Mouse (Mus musculus) hematopoietic stem cell, adult 5-6 weeks (primary cell): Measurements from ENCODE around the gene Nat8f2. TPM values are rescaled to one million over a fixed set of nuclear protein-coding genes. Genes with fewer than 3 reads are reported as not detected.
"Not testable (repeated sequence)": the region's sequence is repeated elsewhere in the genome, so short reads cannot be mapped to it uniquely, and the experiment has no call there.

ENCODE experiments used
- ATAC-seq, 2 experiments: fragments of 125-278 bp in 1 of 2; replicated peaks in 1 of 2; 2 replicates each; pipeline ENCODE4 v1.8.0; 2016 to 2017; ENCODE audit warnings: inconsistent platforms in 2 of 2, mild to moderate bottlenecking in 2 of 2, moderate number of reproducible peaks in 2 of 2, low read depth in 1 of 2, moderate TSS enrichment in 1 of 2; ENCODE audit not compliant: low FRiP score in 2 of 2, poor library complexity in 2 of 2, severe bottlenecking in 2 of 2, insufficient read depth in 1 of 2, low TSS enrichment in 1 of 2
- total RNA-seq: library from RNA; stranded (forward); fragments of 172-1452, 232-1000 nt; gene quantifications from 2 replicates; pipeline ENCODE4 v1.2.3, GENCODE M21; 2017

Nat8f2 gene
- not detected in 2 replicates for total RNA-seq

DNA sequence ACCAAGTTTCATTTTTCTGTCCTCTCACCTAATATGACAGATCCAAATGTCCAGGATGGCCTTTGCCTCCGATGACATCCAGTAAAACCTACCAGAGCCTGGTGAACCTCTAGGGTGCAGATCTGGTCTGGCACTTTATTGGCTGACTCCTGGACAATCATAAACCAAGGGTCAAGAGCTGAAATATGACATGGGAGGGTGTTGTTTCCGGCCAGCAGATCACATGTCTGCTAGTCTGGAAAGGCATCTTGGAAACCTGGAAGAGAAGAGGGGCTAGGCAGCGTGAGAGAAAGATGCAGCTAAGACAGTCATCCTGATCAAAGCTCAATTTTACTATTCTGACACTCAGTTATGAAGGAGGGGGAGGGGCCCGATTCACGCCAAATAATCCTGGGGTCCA, at the start of gene Nat8f2:
Nat8f2 (minus strand) TSS at position 153 of the 400 bp plus-strand sequence.
- ATAC-seq, result not testable (repeated sequence)

DNA sequence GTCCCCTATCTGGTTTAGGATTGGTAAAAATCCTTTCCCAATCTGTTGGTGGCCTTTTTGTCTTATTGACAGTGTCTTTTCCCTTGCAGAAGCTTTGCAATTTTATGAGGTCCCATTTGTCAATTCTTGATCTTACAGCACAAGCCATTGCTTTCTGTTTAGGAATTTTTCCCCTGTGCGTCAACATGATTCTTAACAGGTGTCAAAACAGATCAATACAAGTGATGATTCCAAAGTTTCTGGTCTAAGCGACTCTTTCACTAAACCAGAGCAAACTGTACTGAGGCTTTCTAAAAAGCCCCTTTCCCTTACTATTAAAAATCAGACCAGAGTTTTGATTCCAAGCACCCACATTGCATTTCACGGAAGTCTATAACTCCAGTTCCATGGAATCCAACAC, 49.4 kb upstream of the Nat8f2 start:
- ATAC-seq, result not testable (repeated sequence)

DNA sequence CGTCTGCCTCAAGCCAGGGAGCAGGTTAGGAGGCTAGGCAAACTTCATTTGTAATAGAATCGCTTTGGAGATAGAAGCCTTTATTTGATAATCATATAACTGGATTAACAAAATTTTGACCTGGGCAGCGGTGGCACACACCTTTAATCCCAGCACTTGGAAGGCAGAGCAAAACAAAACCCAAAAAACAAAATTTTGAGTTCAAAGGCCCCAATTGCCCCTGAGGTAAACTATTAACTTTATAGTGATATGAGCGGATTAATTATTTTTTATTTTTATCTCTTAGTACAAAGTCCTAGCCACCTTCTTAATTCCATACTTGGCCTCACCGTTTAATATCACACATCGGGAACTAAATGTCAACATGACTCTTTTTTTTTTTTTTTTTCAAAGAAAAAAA, 47.6 kb upstream of the Nat8f2 start:
- no peak for ATAC-seq

DNA sequence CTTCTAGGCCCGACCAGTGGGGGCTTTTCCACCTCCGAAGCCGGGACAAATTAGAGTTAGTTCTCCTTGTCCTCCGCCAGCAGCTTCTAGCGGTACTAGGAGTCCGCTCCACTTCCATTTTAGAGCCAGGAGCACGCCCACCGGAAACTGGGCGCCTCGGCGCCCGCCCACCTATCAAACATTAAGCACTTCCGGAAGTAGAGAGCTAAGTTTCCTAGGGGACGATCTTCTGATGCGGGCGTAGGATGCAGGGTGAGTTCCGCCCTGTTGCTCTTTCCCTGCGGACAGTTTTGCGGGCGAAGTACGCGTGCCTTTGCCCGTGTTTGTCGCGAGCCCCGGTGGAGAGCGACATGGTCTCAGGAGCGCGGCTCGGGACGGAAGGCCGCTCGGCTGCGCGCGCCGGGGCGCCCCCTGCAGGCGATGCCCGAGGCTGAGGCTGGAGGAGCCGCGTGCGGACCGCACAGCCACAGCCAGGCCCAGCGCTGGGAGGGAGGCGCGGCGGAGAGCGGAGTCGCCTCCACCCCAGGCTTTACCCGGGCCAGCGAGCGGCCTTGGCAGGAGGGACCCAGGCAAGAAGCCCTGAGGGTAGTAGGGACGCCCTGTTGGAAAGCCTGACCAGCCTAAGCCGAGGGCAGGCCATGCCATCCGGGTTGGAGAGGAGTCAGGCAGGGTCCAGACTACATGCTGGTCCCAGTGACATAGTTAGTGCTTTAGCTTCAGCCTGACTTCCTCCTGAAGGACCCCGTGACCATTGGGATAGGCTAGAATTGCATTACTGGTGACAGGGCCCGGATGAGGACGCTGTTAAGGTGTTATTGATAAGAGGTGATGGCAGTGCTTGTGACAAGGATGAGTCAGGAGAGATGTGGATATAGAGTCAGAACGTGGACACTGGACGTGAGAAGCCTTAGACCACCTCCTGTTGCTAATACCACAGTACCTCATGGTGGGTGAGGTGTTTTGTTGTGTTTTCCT, 46.9 kb upstream of the Nat8f2 start, which contains the start of gene Nat8f1:
Nat8f1 (minus strand) TSS at position 149 of the 975 bp plus-strand sequence.
- ATAC-seq, result peak; percentile 91 to 93

DNA sequence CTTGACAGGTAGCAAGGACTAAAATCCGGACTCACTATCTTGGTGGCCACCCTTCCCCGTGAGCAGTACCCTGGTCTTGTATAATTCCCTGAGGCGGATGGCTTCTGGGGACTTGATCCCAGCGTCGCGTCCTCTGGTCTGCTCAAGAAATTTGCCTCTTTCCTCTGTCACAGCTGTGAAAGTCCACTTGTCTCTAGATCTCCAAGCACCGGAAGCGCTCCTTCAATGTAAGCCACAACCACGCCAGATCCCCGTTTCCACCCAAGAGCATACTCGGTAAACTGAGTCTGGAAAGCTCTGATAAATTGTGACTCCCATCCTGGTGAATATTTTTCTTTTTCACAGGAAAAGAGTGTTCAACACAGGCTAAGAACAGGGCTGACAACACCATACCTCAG, 46.2 kb upstream of the Nat8f2 start:
- ATAC-seq, result no peak

DNA sequence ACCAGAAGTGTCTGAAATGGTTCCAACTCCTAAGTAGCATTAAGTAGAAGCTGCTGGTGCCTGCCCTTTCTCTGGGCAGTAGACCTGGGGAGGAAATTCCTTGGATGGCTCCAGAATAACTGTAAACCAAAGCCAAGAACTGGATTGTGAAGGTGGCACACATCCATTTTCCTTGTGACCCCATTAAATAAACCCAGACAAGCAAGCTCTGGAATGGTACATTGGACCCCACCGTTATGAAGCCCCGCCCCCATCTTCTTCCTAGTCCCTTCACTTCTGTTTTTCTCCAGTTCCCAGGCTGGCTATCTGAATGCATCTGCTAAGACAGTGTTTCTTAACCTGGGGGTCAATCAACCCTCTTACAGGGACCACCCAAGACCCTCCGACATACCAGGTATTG, 42.6 kb upstream of the Nat8f2 start, which contains the start of gene Tprkb:
Tprkb (plus strand) TSS at position 279 of the 400 bp plus-strand sequence.
- ATAC-seq, result no peak

DNA sequence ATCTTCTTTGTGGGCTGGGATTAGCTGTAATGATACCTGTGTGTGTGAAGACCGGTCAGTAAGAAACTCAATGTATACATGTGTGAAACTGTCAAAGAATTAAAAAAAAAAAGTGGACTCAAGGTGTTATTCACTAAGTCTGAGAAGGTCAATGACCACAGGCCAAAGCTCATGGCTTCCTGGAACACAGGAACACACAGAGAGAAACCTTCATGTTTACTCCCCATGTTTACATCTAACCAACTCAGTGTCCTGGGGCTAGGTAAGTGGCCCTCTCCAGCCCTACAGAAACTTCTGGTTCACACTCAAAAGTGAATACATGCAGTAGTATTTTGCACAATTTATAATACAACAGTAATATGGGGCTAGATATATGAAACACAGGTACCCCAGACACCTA, 40.7 kb upstream of the Nat8f2 start:
- ATAC-seq, result no peak

DNA sequence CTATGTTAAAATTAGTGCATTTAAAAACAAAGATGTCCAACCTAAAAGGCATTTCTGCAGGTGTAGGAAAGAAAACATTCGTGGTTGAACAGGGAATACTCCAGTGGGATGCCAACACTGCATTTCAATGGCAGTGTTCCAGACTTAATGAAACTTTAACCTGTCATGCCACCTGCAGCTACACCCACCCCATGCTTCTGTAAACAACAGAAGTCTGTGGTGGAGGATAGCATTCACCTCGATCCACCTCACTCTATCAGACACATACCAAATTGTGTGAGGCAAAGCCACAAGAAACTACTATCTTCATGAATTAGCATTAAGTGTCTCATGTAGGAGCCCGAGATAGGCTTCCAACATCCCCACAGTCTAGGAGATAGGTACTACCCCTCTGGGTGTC, 39.4 kb upstream of the Nat8f2 start:
- no peak for ATAC-seq

DNA sequence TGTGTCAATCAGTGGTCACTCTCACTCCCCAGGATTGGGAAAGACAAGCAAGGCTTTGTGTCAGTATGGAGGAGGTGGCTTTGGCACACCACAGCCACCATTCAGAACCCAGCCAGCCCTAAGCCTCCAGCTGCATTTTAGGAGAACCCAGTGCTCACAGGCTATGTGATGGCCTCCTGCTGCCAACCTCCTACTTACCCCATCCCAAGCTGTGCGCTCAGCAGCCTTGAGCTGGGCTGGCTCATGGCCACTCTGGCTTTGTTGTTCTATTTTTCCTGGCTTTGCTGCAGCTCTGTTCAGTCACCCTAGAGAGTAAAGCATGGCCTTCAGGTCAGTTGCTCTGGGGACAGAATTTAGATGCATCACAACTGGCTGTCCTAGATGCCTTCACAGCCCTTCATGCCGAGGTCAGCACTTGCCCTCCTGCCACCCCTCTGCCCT, 38.0 kb upstream of the Nat8f2 start:
- not testable (repeated sequence) for ATAC-seq

DNA sequence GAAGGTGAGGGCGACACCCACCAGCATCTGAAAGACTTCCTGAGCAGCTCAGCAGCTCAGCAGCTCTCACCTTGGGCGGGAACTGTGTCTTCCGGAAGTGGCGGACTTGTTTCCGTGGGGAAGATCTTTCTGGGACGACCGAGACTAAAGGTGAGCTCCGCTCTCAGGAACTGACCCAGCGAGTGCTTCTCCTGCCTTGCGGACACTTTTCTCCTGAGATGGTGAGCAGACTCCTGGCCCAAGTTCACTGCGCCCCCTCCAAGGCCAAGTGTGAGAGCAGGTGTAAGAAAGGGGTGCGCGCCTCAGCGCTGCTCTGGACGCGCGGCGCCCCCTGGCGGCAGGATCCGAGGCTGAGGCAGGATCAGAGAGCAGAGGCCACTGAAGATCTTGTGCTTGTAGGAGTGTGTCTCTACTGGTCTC, 35.7 kb upstream of the Nat8f2 start, which contains the start of gene Nat8f4:
Nat8f4 (minus strand) TSS at position 243 of the 420 bp plus-strand sequence.
- ATAC-seq, result peak; percentile 81 to 83

DNA sequence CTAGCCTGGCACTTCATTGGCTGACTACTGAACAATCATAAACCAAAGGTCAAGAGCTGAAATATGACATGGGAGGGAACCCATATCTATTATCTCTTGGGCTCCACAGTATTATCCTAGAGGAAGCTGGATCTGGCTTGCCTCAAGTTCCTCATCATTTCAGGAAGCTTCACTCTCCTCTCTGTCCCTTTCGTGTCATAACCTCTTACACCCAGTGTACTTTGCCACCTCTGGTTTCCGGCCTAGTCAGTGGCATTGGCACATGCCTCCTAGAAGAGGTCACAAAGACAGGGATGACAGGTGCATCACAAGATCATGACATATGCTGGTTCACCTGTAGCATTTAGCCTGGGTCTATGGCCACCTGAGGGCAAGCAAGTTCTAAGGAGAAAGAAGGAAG, 33.3 kb upstream of the Nat8f2 start:
- no peak for ATAC-seq

DNA sequence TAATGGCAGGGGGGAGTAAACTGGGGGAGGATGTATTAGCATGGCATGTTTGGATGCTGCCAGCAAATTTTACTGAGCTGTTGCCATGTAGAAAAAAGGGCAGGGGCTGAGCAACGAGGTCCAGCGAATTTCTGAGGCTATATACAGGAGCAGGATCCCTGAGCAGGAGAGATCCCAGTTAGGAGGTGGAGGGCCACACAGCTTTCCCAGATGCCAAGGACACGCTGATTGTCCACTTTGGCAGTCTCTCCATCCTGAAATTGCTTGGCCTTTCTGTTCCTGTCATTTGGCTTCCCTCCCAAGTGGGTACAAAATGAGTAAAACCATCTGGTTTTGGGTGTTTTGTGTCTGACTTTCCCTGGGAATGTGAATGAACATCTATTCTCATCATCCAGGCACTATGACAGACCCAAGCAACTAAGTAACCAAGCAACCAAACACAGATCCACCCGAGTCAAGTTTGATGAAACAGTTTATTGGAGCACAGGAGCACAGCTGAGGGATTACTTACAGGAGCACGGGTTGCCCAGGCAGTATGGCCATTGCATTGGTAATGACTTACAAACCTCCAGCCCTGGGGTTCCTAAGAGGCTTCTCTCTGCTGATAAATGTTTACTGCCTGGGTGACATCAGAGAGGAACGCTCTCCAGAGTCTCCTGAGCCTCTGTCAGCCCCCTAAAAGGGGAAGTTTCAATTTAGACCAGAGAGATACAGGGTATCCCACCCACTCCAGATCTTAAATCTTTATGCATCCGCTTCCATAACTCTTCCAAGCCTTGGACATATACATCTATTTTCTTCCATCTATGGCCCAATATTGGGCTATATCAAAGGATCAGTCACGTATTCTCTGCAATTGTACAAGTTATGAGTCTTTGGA, 29.9 kb upstream of the Nat8f2 start:
- ATAC-seq, result not testable (repeated sequence)

DNA sequence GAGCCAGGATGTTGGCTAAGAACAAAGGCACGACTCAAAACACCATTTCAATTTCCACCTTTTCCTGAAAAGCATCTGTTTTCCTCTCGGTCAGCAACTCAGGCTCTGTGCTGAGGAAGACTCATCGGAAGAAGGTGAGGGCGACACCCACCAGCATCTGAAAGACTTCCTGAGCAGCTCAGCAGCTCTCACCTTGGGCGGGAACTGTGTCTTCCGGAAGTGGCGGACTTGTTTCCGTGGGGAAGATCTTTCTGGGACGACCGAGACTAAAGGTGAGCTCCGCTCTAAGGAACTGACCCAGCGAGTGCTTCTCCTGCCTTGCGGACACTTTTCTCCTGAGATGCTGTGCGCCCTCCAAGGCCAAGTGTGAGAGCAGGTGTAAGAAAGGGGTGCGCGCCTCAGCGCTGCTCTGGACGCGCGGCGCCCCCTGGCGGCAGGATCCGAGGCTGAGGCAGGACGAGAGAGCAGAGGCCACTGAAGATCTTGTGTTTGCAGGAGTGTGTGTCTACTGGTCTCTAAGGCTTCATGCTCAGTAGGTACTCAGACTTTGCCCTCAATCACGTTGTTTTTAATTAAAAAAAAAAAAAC, 26.2 kb upstream of the Nat8f2 start:
- ATAC-seq, result peak; percentile 56 to 62

DNA sequence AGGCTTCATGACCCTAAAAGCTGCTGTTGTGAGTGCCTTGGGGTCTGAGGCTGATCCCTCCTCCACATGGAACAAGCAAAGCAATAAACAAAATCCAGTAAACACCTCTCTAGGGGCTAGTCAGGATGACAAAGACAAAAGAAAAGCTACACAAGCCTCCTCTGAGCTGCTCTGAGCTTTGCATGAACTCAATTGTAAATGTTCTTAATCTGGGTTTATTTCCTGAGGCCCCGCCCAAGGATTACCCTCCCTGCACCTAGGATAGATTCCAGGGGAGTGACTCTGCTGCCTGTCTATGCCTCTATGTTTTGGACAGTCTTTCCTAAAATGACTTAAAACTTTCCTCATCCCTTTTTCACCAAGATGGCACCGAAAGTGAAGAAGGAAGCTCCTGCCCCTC, 20.0 kb upstream of the Nat8f2 start:
- ATAC-seq, result no peak

DNA sequence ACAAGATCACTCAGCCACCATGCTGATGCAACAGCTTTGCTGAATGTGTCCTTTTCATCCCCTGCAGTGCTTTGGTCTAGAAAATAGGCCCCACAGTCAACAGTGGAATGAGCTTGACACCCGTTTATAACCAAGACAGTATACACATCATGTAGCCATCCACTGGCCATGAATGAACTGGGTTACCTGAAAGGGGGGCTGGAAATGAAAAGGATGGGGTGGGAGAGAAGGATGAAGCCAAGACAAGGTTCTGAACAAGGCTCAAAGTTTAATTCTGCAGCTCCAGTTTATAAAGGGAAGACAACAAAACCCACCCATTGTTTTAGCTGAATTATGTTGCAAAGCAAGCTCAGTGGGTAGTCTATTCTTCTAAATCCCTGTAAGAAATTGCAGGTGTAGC, 15.4 kb upstream of the Nat8f2 start:
- ATAC-seq, result no peak

DNA sequence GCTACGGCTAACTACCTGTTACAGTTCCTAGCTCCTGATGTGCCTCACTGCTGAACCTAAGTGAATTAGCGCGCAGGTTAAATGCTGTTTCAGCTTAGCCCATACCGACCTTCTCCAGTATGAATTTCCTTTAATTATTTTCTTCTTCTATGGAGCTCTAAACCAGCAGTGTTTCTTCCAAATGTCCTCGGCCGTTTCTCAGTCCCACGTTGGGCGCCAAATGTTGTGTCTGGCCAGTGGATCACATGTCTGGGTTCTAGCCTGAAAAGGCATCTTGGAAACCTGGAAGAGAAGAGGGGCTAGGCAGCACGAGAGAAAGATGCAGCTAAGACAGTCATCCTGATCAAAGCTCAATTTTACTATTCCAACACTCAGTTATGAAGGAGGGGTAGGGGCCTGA, 14.3 kb upstream of the Nat8f2 start:
- ATAC-seq, result not testable (repeated sequence)
